20 mouse cellular contexts compared by ENCODE assay signal in genomic region chr5:69523944-69524343, GRCm38 (mm10). TPM values are rescaled to one million over a fixed set of nuclear protein-coding genes. Genes with fewer than 3 reads are reported as not detected.
DNase-seq lines count a peak whose midpoint lies in the region; ATAC-seq and TF ChIP-seq lines count a peak whose summit lies in the region.
"Had no signal": no experiment of that assay in that cellular context is flagged by ENCODE, and none has a peak within 500 bp of the region (broad histone marks: within the 10 kb centered on the region; RNA-seq: fewer than 3 reads in every experiment).

No protein-coding gene starts in this region.

- no peaks in the 10 kb centered on the region for H3K4me1 ChIP-seq in cerebellum, adult 2 months (ENCODE audit: control insufficient read depth, insufficient read depth, low read length)
- H3K4me1 ChIP-seq in midbrain, postnatal 0 days (ENCODE audit: insufficient read depth, low read length) = no peaks in the 10 kb centered on the region
- no peaks in the 10 kb centered on the region for H3K4me1 ChIP-seq in midbrain, embryonic 16.5 days (ENCODE audit: control insufficient read depth, insufficient read depth, low read length)
- H3K4me1 ChIP-seq: embryonic facial prominence, embryonic 13.5 days; forebrain, embryonic 12.5 days; hindbrain, embryonic 13.5 days had no signal

- DNase-seq in cerebellum, adult 2 months = no peak
- no peak for DNase-seq in cerebellum, postnatal 25 days
- no peak for DNase-seq in layer of hippocampus, adult 2 months (ENCODE audit: low spot score in 2 of 2)
- no peak for DNase-seq in layer of hippocampus, adult 18-20 months (ENCODE audit: low spot score in 2 of 2)
- no peak for DNase-seq in midbrain, postnatal 0 days (ENCODE audit: low spot score)
- DNase-seq: adrenal gland, postnatal 10 days; cerebellum, adult 11 months; cerebellum, adult 9-10 months; cerebellum, postnatal 36 days; gastrocnemius, adult 2 months; gastrocnemius, postnatal 25 days; heart, postnatal 10 days; heart, postnatal 4 days had no signal

- no peaks in the 10 kb centered on the region for H3K9me3 ChIP-seq in midbrain, postnatal 0 days (ENCODE audit: low read length)
- no peaks in the 10 kb centered on the region for H3K9me3 ChIP-seq in midbrain, embryonic 16.5 days (replicated peaks; ENCODE audit: control insufficient read depth, low read length, poor library complexity, severe bottlenecking)
- H3K9me3 ChIP-seq: embryonic facial prominence, embryonic 13.5 days; forebrain, embryonic 12.5 days; hindbrain, embryonic 13.5 days had no signal

- TF ChIP-seq CTCF in cerebellum, adult 2 months (IDR thresholded peaks at IDR 0.05; ENCODE audit: borderline replicate concordance, insufficient read depth, low read depth, low read length) = peak; percentile 5; the same call in 1 of the 2 replicates
- peak; percentile 76 for TF ChIP-seq CTCF in layer of hippocampus, adult 2 months (conservative IDR thresholded peaks at IDR 0.05)
- peak; percentile 69 for TF ChIP-seq CTCF in midbrain, postnatal 0 days (IDR thresholded peaks at IDR 0.05)

- H3K9ac ChIP-seq in midbrain, postnatal 0 days (replicated peaks; ENCODE audit: low read length, poor library complexity, severe bottlenecking) = no peak overlapping the region
- H3K9ac ChIP-seq in midbrain, embryonic 16.5 days (ENCODE audit: low read depth, low read length) = no peak overlapping the region
- H3K9ac ChIP-seq: embryonic facial prominence, embryonic 13.5 days; forebrain, embryonic 12.5 days; hindbrain, embryonic 13.5 days had no signal

- no peak for ATAC-seq in midbrain, postnatal 0 days (ENCODE audit: low FRiP score)
- ATAC-seq in midbrain, embryonic 16.5 days = no peak
- ATAC-seq in megakaryocyte-erythroid progenitor cell, adult 5-6 weeks (replicated peaks; ENCODE audit: low FRiP score, low TSS enrichment, poor library complexity, severe bottlenecking) = no peak

- no peak overlapping the region for H3K4me3 ChIP-seq in cerebellum, adult 2 months (replicated peaks; ENCODE audit: insufficient read depth, low read depth, low read length)
- H3K4me3 ChIP-seq in layer of hippocampus, adult 2 months = no peak overlapping the region
- H3K4me3 ChIP-seq in midbrain, postnatal 0 days (ENCODE audit: low read depth, low read length) = no peak overlapping the region
- no peak overlapping the region for H3K4me3 ChIP-seq in midbrain, embryonic 16.5 days (ENCODE audit: low read depth, low read length)
- H3K4me3 ChIP-seq: embryonic facial prominence, embryonic 13.5 days; forebrain, embryonic 12.5 days; gastrocnemius, adult 2 months; hindbrain, embryonic 13.5 days had no signal

- H3K27me3 ChIP-seq in cerebellum, adult 2 months (ENCODE audit: control insufficient read depth, insufficient read depth, low read length) = no peaks in the 10 kb centered on the region
- no peaks in the 10 kb centered on the region for H3K27me3 ChIP-seq in midbrain, postnatal 0 days (ENCODE audit: insufficient read depth, low read length)
- no peaks in the 10 kb centered on the region for H3K27me3 ChIP-seq in midbrain, embryonic 16.5 days (ENCODE audit: control insufficient read depth, insufficient read depth, low read depth, low read length)
- H3K27me3 ChIP-seq: CH12.LX; embryonic facial prominence, embryonic 13.5 days; forebrain, embryonic 12.5 days; hindbrain, embryonic 13.5 days had no signal

- no peak for TF ChIP-seq POLR2A in cerebellum, adult 2 months (IDR thresholded peaks at IDR 0.05; ENCODE audit: borderline replicate concordance, insufficient read depth, low read length)

- H3K4me2 ChIP-seq in midbrain, postnatal 0 days (ENCODE audit: low read depth, low read length, poor library complexity, severe bottlenecking) = no peak overlapping the region
- no peak overlapping the region for H3K4me2 ChIP-seq in midbrain, embryonic 16.5 days (ENCODE audit: low read length)
- H3K4me2 ChIP-seq: embryonic facial prominence, embryonic 13.5 days; forebrain, embryonic 12.5 days; hindbrain, embryonic 13.5 days had no signal

- no peaks in the 10 kb centered on the region for H3K36me3 ChIP-seq in midbrain, postnatal 0 days (ENCODE audit: insufficient read depth, low read length)
- H3K36me3 ChIP-seq in midbrain, embryonic 16.5 days (ENCODE audit: control insufficient read depth, insufficient read depth, low read length) = no peaks in the 10 kb centered on the region
- H3K36me3 ChIP-seq: embryonic facial prominence, embryonic 13.5 days; forebrain, embryonic 12.5 days; hindbrain, embryonic 13.5 days had no signal

- H3K27ac ChIP-seq in cerebellum, adult 2 months (ENCODE audit: insufficient read depth, low read length) = no peak overlapping the region
- H3K27ac ChIP-seq in layer of hippocampus, adult 2 months = no peak overlapping the region
- no peak overlapping the region for H3K27ac ChIP-seq in midbrain, postnatal 0 days (ENCODE audit: low read depth, low read length)
- H3K27ac ChIP-seq in midbrain, embryonic 16.5 days (ENCODE audit: low read length) = no peak overlapping the region
- H3K27ac ChIP-seq: embryonic facial prominence, embryonic 13.5 days; forebrain, embryonic 12.5 days; gastrocnemius, adult 2 months; hindbrain, embryonic 13.5 days had no signal

RNA-seq across cellular contexts. Expression of gene Yipf7, which starts 18.5 kb away (rescaled TPM):
- polyA plus RNA-seq in cerebellum, adult 2 months (2012; rRNA removed) = 0.31 and 1.2 TPM in 2 replicates
- total RNA-seq in layer of hippocampus, adult 2 months (2021) = not detected
- not detected for total RNA-seq in layer of hippocampus, adult 18-20 months (2021)
- not detected in 2 replicates for total RNA-seq in midbrain, postnatal 0 days (2014; rRNA removed)
- polyA plus RNA-seq in midbrain, postnatal 0 days (2015; fragmentation: Nextera tagmentation; extraction: Ambion mirVana) = 0.12 TPM in 1 of 2 replicates, not detected in the other
- polyA plus RNA-seq in midbrain, embryonic 16.5 days (2015; fragmentation: Nextera tagmentation; extraction: Ambion mirVana) = not detected in 2 replicates
- not detected in 2 replicates for total RNA-seq in megakaryocyte-erythroid progenitor cell, adult 5-6 weeks (2014; fragmentation: Nextera tagmentation)
- not detected in 2 replicates for total RNA-seq in megakaryocyte-erythroid progenitor cell, adult 5-6 weeks (2017)
- total RNA-seq: CH12.LX; granulocyte monocyte progenitor cell, adult 5-6 weeks had no signal
- polyA plus RNA-seq: embryonic facial prominence, embryonic 13.5 days; forebrain, embryonic 12.5 days; hindbrain, embryonic 13.5 days had no signal

RNA-seq across cellular contexts. Expression of gene Guf1, which starts 32.8 kb away (rescaled TPM):
- polyA plus RNA-seq in cerebellum, adult 2 months (2012; rRNA removed) = 29.3 and 30.7 TPM in 2 replicates
- 10 to 100 TPM; 24.3 to 24.4 TPM for total RNA-seq in layer of hippocampus, adult 2 months (2021)
- total RNA-seq in layer of hippocampus, adult 18-20 months (2021) = 10 to 100 TPM; 19.4 to 21.2 TPM
- 42.7 and 58.1 TPM in 2 replicates for total RNA-seq in midbrain, postnatal 0 days (2014; rRNA removed)
- 33.4 and 35.5 TPM in 2 replicates for polyA plus RNA-seq in midbrain, postnatal 0 days (2015; fragmentation: Nextera tagmentation; extraction: Ambion mirVana)
- polyA plus RNA-seq in midbrain, embryonic 16.5 days (2015; fragmentation: Nextera tagmentation; extraction: Ambion mirVana) = 52.1 and 53.1 TPM in 2 replicates
- total RNA-seq in megakaryocyte-erythroid progenitor cell, adult 5-6 weeks (2014; fragmentation: Nextera tagmentation) = 50.7 and 52.7 TPM in 2 replicates
- 59.2 and 60.8 TPM in 2 replicates for total RNA-seq in megakaryocyte-erythroid progenitor cell, adult 5-6 weeks (2017)

Comparison
In these comparisons a context has a peak if more than half of its experiments do, and no peak if none do; other contexts are left out.
1. CTCF ChIP-seq: peak in every context shown above with its lines; median percentile 76 in layer of hippocampus, adult 2 months; 69 in midbrain, postnatal 0 days; 5 in cerebellum, adult 2 months.